Mouse (Mus musculus) c-Kit-negative CD71-positive TER-119-positive erythroid progenitor cells, embryonic 14.5 days (primary cell): ENCODE data around the gene Pigr.

Experiments used
- DNase-seq: peaks from one replicate; pipeline ENCODE4 v3.0.0-alpha.2; 2013; ENCODE audit warnings: low read depth, low spot score

Pigr gene

GRCm38 (mm10) chr1:130877889-130878614 lies 51.6 kb downstream of the Pigr start:
- no peak for DNase-seq

GRCm38 (mm10) chr1:130879927-130880326 lies 53.4 kb downstream of the Pigr start:
- no peak for DNase-seq

GRCm38 (mm10) chr1:130883146-130883545 lies 56.7 kb downstream of the Pigr start:
- no peak for DNase-seq

- DNase-seq, result no peak
Measured at GRCm38 (mm10) chr1:130887354-130887753, 60.9 kb downstream of the Pigr start, which contains the start of gene Il24. Gene Il24 (minus strand): TSS chr1:130887454.

GRCm38 (mm10) chr1:130892446-130892845 lies 66.0 kb downstream of the Pigr start:
- DNase-seq, result no peak

- no peak for DNase-seq
Measured at GRCm38 (mm10) chr1:130893329-130894040, 67.0 kb downstream of the Pigr start.

GRCm38 (mm10) chr1:130894468-130894867 lies 68.0 kb downstream of the Pigr start:
- DNase-seq, result no peak
